Mouse (Mus musculus) embryonic fibroblast, embryonic 13.5 days (primary cell): Measurements from ENCODE around the gene Gon7.

Experiments used
- CTCF ChIP-seq: IDR thresholded peaks from 2 replicates; pipeline ENCODE4 v1.5.1; 2011; ENCODE audit warnings: mild to moderate bottlenecking, control low read depth, low read length, moderate library complexity, borderline replicate concordance; ENCODE audit not compliant: insufficient read depth
- POLR2A ChIP-seq: IDR thresholded peaks from 2 replicates; pipeline ENCODE4 v1.6.1; 2011; ENCODE audit warnings: low read depth, mild to moderate bottlenecking, control low read depth, low read length, moderate library complexity

- no peak for TF ChIP-seq POLR2A
- peak; percentile 59 for TF ChIP-seq CTCF
These were observed 24.2 kb downstream of the Gon7 start for GRCm38 (mm10) chr12:102733381-102733780.
